Mouse (Mus musculus) macrophage (primary cell): ENCODE measurements around the gene Gpc5. TPM values are rescaled to one million over a fixed set of nuclear protein-coding genes. Genes with fewer than 3 reads are reported as not detected.

Source experiments
- H3K27ac ChIP-seq: fragments of 350-480 bp; formaldehyde crosslinking; 2 replicates; pipeline ENCODE4 v1.9.0; 2021
- H3K36me3 ChIP-seq: fragments of 350-480 bp; formaldehyde crosslinking; 2 replicates; pipeline ENCODE4 v1.9.0; 2021; ENCODE audit errors: inconsistent target
- H3K4me3 ChIP-seq: fragments of 350-480 bp; formaldehyde crosslinking; 2 replicates; pipeline ENCODE4 v1.9.0; 2021; ENCODE audit errors: inconsistent target
- H3K79me2 ChIP-seq: fragments of 350-480 bp; formaldehyde crosslinking; 2 replicates; pipeline ENCODE4 v1.9.0; 2021; ENCODE audit errors: inconsistent target
- WGBS: methylation state at CpG from one replicate; pipeline ENCODE4 v1.1.7; 2026; ENCODE audit warnings: inconsistent platforms; ENCODE audit not compliant: missing documents; 5-methylcytosine and 5-hydroxymethylcytosine counted together
- polyA plus RNA-seq: library from polyadenylated mRNA; stranded (reverse); fragments of 250-400 nt; gene quantifications from 3 replicates; pipeline ENCODE4 v1.2.4, GENCODE M21; 2018; ENCODE audit warnings: inconsistent platforms

The Gpc5 gene
- polyA plus RNA-seq, 1 experiment from 2014 or later = not detected

- WGBS = 72% methylated on average over 2 of the region's 2 CpGs
- Histone ChIP-seq H3K36me3 (no peaks in the 10 kb centered on the region), H3K79me2 (no peaks in the 10 kb centered on the region), H3K27ac (no peak overlapping the region), H3K4me3 (no peak overlapping the region)
Measured at GRCm38 (mm10) chr14:115843783-115844182, 751.8 kb downstream of the Gpc5 start.

GRCm38 (mm10) chr14:115844773-115845427, 752.9 kb downstream of the Gpc5 start:
- H3K79me2 ChIP-seq = no peaks in the 10 kb centered on the region
- WGBS = 100% methylated on average over 1 of the region's 1 CpGs

GRCm38 (mm10) chr14:115869127-115869526, 777.1 kb downstream of the Gpc5 start:
- no peaks in the 10 kb centered on the region for H3K79me2 ChIP-seq
- 76% methylated on average over 3 of the region's 3 CpGs for WGBS
- no peaks in the 10 kb centered on the region for H3K36me3 ChIP-seq
- H3K27ac ChIP-seq = no peak overlapping the region
- H3K4me3 ChIP-seq = no peak overlapping the region

More at GRCm38 (mm10) chr14:115844773-115845427, 752.9 kb downstream of the Gpc5 start:
- Histone ChIP-seq H3K27ac (no peak overlapping the region), H3K4me3 (no peak overlapping the region), H3K36me3 (no peaks in the 10 kb centered on the region)

- WGBS = 93% methylated on average over 1 of the region's 1 CpGs
Measured at GRCm38 (mm10) chr14:115976062-115976461, 884.0 kb downstream of the Gpc5 start.

GRCm38 (mm10) chr14:115979233-115979632, 887.2 kb downstream of the Gpc5 start:
- H3K27ac ChIP-seq = no peak overlapping the region
- H3K36me3 ChIP-seq = no peaks in the 10 kb centered on the region
- WGBS = 26% methylated on average over 2 of the region's 2 CpGs
- H3K79me2 ChIP-seq = no peaks in the 10 kb centered on the region
- H3K4me3 ChIP-seq = no peak overlapping the region

More at GRCm38 (mm10) chr14:115976062-115976461, 884.0 kb downstream of the Gpc5 start:
- no peak overlapping the region for H3K27ac ChIP-seq
- H3K4me3 ChIP-seq = no peak overlapping the region
- H3K36me3 ChIP-seq = no peaks in the 10 kb centered on the region
- H3K79me2 ChIP-seq = no peaks in the 10 kb centered on the region

- 75% methylated on average over 2 of the region's 2 CpGs for WGBS
- no peak overlapping the region for H3K4me3 ChIP-seq
- no peaks in the 10 kb centered on the region for H3K79me2 ChIP-seq
- H3K27ac ChIP-seq = no peak overlapping the region
- no peaks in the 10 kb centered on the region for H3K36me3 ChIP-seq
Measured at GRCm38 (mm10) chr14:115990764-115991163, 898.7 kb downstream of the Gpc5 start.

GRCm38 (mm10) chr14:115993520-115994106, 901.6 kb downstream of the Gpc5 start:
- 72% methylated on average over 5 of the region's 5 CpGs for WGBS
- H3K27ac ChIP-seq = no peak overlapping the region
- H3K4me3 ChIP-seq = no peak overlapping the region
- no peaks in the 10 kb centered on the region for H3K36me3 ChIP-seq
- no peaks in the 10 kb centered on the region for H3K79me2 ChIP-seq

- Histone ChIP-seq H3K36me3 (no peaks in the 10 kb centered on the region), H3K79me2 (no peaks in the 10 kb centered on the region), H3K4me3 (no peak overlapping the region), H3K27ac (no peak overlapping the region)
- WGBS = 88% methylated on average over 4 of the region's 4 CpGs
Measured at GRCm38 (mm10) chr14:115998931-115999330, 906.9 kb downstream of the Gpc5 start.

- H3K36me3 ChIP-seq = no peaks in the 10 kb centered on the region
- WGBS = 46% methylated on average over 2 of the region's 4 CpGs
- H3K79me2 ChIP-seq = no peaks in the 10 kb centered on the region
- no peak overlapping the region for H3K4me3 ChIP-seq
- H3K27ac ChIP-seq = no peak overlapping the region
Measured at GRCm38 (mm10) chr14:116087010-116087409, 995.0 kb downstream of the Gpc5 start.

- H3K79me2 ChIP-seq = no peaks in the 10 kb centered on the region
- no peak overlapping the region for H3K27ac ChIP-seq
- no peaks in the 10 kb centered on the region for H3K36me3 ChIP-seq
- no peak overlapping the region for H3K4me3 ChIP-seq
- 94% methylated on average over 1 of the region's 1 CpGs for WGBS
Measured at GRCm38 (mm10) chr14:116127943-116128342, 1035.9 kb downstream of the Gpc5 start.

GRCm38 (mm10) chr14:116137330-116137729, 1045.3 kb downstream of the Gpc5 start:
- Histone ChIP-seq H3K36me3 (no peaks in the 10 kb centered on the region), H3K4me3 (no peak overlapping the region), H3K27ac (no peak overlapping the region), H3K79me2 (no peaks in the 10 kb centered on the region)
- 78% methylated on average over 5 of the region's 5 CpGs for WGBS

GRCm38 (mm10) chr14:116137772-116138171, 1045.8 kb downstream of the Gpc5 start:
- WGBS = 70% methylated on average over 1 of the region's 1 CpGs
- no peaks in the 10 kb centered on the region for H3K79me2 ChIP-seq
- no peak overlapping the region for H3K27ac ChIP-seq
- no peaks in the 10 kb centered on the region for H3K36me3 ChIP-seq
- H3K4me3 ChIP-seq = no peak overlapping the region

- H3K36me3 ChIP-seq = no peaks in the 10 kb centered on the region
- H3K4me3 ChIP-seq = no peak overlapping the region
- H3K79me2 ChIP-seq = no peaks in the 10 kb centered on the region
- WGBS = 75% methylated on average over 2 of the region's 2 CpGs
- no peak overlapping the region for H3K27ac ChIP-seq
Measured at GRCm38 (mm10) chr14:116162586-116162985, 1070.6 kb downstream of the Gpc5 start.

GRCm38 (mm10) chr14:116167401-116167800, 1075.4 kb downstream of the Gpc5 start:
- Histone ChIP-seq H3K27ac (no peak overlapping the region), H3K4me3 (no peak overlapping the region), H3K79me2 (no peaks in the 10 kb centered on the region), H3K36me3 (no peaks in the 10 kb centered on the region)

- H3K79me2 ChIP-seq = no peaks in the 10 kb centered on the region
- no peak overlapping the region for H3K4me3 ChIP-seq
- no peaks in the 10 kb centered on the region for H3K36me3 ChIP-seq
- 80% methylated on average over 5 of the region's 5 CpGs for WGBS
- H3K27ac ChIP-seq = no peak overlapping the region
Measured at GRCm38 (mm10) chr14:116169129-116169528, 1077.1 kb downstream of the Gpc5 start.
